Mouse (Mus musculus): ENCODE data around the gene Arrdc1.

GRCm38 (mm10) chr2:24974906-24975703 is 40.1 kb upstream of the Arrdc1 start, which contains the start of gene Mrpl41:
- peak; percentile 14; the same call in 1 of the 2 replicates for TF ChIP-seq CTCF (IDR thresholded peaks at IDR 0.05; ENCODE audit: low read depth)
- no peak for TF ChIP-seq EP300 (IDR thresholded peaks at IDR 0.05; ENCODE audit: low read depth)

All from liver, postnatal 0 days (tissue).